Mouse (Mus musculus) c-Kit-negative CD71-positive TER-119-positive erythroid progenitor cells, embryonic 14.5 days (primary cell): ENCODE data around the gene Reck.

Experiments used
- DNase-seq: peaks from one replicate; pipeline ENCODE4 v3.0.0-alpha.2; 2013; ENCODE audit warnings: low read depth, low spot score

The Reck gene

GRCm38 (mm10) chr4:43903690-43904089 lies 28.4 kb downstream of the Reck start:
- no peak for DNase-seq

DNA sequence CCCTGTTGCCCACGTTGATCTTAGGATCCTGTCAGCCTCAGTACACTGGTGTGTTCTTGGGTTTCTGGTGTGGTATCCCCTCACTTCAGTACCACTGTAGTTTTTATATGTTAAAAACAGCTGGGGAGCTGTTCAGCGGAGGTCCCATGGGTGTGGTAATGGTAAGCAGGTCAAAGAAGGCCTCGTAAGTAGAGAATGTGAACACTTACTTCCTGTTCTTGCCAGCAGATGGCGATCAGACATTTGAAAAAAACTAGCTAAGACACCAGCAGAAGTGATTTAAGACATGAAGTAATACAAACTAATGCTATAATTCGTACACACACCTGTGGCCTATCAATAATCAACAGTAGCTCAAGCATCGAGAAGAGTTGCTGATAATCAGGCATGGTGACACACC lies 31.1 kb downstream of the Reck start:
- peak; percentile 16 for DNase-seq

DNA sequence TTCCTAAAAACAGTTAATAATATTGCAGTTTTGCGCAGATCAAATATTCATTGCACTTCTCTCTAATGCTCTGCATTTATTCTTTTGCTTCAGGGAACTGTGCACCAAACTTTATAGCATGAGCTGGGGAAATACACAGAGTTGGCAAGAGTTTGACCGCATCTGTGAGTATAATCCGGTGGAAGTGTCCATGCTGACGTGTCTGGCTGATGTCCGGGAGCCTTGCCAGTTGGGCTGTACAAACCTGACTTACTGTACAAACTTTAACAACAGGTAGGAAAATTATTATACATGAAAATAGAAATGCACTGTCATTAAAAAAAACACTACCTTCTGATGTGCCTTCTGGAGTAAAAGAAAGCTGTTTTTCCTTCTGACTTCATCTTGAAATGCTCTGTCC lies 42.9 kb downstream of the Reck start:
- DNase-seq = no peak

GRCm38 (mm10) chr4:43920602-43921001 lies 45.3 kb downstream of the Reck start:
- no peak for DNase-seq

GRCm38 (mm10) chr4:43925125-43925524 lies 49.8 kb downstream of the Reck start:
- no peak for DNase-seq

DNA sequence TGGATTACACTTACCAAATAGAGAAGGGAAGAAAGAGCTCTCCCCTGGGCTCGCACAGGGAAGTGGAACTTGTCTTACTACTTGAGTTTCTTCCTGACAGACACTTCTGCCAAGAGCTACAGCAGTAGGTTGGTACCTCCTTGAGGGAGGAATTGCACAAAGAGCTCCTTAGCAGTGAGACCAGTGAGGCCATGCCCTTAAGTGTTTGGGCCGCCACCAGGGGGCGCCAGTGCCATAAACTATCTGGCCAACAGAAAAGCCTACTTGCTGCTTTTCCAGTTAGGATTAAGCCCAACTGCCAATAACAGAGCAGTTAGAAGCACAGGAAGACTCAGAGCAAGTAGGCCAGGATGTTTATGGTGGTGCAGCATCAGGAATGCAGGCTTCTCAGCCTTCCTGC lies 50.4 kb downstream of the Reck start:
- peak; percentile 65 for DNase-seq

DNA sequence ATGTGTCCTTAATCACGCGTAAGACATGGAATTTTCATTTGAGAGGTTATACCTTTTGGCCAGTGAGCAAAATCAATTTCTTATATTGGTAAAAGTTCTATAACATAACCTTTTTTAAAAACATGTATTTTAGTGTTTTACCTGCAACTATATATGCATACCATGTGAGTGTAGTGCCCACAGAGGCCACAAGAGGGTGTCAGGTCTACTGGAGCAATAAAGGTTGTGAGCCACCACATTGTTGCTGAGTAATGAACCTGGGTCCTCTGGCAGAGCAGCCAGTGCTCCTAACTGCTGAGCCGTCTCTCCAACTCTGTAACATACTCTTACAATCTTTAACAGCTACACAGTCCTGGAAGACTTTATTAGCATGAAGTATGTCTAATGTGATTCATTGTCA lies 52.5 kb downstream of the Reck start:
- DNase-seq = peak; percentile 13

GRCm38 (mm10) chr4:43931877-43932276 lies 56.5 kb downstream of the Reck start:
- DNase-seq = no peak

DNA sequence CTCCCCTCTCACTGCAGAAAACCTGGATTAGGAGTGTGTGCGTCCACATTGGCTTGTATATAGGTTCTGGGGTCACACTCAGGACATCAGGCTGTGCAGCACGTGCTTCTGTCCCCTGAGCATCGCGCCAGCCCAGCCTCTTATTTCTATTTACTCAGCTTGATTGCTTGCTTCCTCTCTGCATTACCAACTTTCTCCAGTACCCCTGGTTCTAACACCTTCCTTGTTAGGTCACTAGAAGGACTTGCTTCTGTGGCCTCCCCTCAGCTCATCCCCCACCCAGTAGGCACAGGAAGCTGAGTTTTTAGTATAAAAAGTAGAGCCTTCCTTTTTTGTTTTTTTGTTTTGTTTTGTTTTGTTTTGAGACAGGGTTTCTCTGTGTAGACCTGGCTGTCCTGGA lies 60.9 kb downstream of the Reck start:
- no peak for DNase-seq

DNA sequence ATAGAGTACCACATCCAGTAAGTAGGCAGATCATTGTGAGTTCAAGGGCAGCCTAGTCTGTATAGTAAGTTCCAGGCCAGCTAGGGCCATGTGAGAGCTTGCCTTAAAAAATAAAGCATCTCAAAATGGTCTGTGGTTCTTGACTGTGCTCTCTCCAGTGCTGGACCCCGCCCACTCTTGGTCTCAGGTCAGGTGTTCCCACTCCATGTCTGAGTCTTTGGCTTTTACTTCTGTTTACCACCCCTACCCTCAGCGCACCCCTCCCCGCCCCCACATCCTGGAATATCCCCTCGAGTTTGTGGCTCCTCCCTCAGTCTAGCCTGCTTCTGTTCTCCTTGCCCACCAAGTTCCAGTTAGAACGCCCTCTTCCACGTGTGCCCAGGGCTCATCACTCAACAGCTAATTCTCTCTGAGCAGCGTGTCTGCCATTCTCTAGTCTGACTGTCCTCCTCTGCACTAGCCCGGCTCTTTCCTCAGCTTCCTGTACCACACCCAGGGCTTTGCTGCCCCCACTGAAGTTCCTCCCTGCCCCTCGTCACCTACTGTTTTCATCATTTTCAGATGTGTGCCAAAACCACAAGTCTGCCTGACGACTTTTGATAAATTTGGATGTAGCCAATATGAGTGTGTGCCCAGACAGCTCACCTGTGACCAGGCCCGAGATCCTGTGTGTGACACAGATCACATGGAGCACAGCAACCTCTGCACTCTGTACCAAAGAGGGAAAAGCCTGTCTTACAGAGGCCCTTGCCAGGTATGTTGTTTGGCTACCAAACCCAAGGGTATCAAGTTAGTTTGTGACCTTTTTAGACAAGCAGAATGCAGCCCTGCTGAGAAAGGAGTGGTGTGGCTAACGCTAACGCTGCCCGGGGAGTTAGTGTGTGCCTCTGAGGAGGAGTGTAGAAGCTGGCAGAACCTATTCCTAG lies 61.7 kb downstream of the Reck start:
- no peak for DNase-seq

DNA sequence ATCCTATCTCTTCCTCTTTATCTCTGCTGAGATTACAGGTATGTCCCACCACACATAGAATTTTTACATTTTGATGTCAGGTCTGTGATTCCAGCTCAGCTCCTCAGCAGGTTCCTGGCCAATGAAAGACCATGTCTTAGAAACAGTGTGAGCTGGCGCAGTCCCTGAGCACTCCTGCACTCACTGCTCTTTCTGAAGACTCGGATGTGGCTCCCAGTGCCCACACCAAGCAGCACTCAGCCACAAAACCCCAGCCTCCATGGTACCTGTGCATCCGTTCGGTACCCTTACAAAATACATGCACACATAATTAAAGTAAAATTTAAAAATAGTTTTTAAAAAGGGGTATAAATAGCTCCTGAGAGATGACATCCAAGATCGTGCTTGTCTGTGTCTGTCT lies 66.0 kb downstream of the Reck start:
- DNase-seq = no peak

DNA sequence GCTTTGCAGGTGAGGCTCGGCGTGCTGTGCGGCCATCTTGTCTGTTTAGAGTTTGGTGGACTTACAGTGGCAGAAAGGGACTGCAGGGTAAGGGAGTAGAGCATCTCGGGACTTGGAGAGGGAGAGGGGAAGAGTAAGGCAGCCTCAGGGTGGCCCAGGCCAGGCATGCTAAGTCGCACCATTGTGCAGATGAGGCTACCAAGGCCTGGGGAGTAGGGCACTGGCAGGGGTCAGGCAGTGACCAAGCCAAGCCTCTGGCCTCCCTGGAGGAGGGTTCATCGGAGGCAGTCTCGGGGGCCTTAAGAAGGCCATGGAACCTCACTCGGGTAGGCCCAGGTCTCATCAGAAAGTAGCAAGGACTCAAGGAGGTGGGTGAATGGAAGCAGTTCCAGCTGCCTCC lies 67.1 kb downstream of the Reck start:
- DNase-seq = no peak

DNA sequence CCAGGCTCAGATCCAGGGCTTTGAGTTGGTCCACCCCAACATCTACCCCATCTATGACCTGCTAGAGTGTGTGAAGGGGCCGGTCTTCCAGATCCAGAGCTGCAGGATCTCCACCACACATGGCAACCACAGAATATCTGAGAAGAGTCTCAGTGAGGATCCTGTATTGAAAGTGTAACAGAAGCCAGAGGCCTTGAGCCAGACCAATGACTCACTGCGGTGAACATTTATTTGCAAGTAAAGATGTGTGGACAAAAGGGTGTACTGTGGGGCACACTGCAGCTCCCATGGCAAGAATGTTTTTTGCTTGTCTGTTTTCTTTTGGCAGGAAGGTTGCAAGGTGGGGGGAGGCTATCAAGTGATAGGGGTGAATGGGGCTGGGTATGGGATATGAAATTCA lies 72.2 kb downstream of the Reck start:
- no peak for DNase-seq

- peak; percentile 48 for DNase-seq
These were observed 82.0 kb downstream of the Reck start, which contains the start of gene Glipr2 for GRCm38 (mm10) chr4:43957292-43957845. TSS of gene Glipr2 (plus strand) at chr4:43957401.

DNA sequence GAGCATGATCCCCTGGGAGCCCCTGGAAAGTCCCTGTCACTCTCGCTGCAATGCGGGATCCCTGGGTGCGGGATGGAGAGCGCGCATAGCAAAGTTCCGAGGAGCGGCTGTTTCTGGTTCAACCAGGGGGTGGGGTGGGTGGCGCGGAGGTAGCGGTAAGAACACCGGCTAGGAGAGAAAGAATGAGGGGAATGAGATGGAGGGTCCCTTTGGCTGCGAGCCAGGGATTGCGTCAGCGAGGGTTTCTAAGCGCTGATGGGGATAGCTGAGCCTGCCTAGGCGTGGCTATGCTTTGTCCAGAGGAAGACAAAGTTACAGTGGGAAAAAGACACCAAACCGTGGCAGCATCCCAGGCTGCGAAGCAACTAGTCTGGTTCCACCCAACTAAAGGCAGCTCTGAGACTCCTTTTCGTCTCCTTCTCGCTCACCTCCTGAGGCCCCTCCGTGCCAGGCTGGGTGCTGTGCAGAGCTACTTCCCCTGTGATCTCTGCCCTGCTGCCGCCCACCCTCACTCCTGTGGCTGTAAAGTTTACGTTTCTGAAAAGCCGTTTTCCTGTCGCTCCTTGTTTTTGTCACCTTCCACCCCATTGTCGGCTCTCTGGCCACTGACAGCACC lies 82.6 kb downstream of the Reck start:
- no peak for DNase-seq

- DNase-seq = no peak
These were observed 84.3 kb downstream of the Reck start for GRCm38 (mm10) chr4:43959523-43960179.

- DNase-seq = peak; percentile 37
These were observed 84.9 kb downstream of the Reck start for GRCm38 (mm10) chr4:43960207-43960606.

- peak; percentile 70 for DNase-seq
These were observed 89.0 kb downstream of the Reck start for GRCm38 (mm10) chr4:43964326-43964833.

DNA sequence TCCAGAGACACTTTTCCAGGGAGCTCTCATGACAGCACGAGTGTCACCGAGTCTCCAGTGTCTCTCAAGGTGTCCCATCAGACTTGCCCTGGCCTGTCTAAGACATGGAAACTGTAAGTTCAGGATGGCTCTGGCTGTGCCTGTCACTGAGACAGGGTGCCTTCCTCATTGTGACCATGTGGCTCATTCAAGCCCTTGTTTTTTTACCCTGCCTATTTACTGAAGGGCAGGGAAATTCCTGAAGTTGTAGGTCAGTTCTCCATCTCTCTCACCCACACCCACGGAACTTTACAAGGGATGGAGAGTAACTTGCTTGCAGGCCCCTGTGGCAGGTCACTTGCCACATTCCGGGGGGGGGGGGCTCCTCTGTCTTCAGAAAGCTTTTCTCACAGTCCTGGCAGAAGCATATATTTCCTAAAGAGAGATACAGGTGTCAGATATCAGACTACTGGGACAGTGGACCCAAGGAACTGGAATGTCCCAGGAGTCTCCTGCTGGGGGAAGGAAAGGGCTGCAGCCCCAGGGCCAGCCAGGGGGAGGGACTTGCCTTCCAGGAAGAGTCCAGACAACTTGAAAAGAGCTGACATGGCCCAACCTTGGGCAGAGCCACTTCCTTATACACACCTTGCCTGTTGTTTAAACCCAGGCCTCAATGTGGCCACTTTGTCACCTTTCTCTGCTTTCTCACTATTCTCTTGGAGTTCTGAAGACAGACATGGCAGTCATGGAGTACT lies 89.8 kb downstream of the Reck start:
- peak; percentile 20 for DNase-seq

DNA sequence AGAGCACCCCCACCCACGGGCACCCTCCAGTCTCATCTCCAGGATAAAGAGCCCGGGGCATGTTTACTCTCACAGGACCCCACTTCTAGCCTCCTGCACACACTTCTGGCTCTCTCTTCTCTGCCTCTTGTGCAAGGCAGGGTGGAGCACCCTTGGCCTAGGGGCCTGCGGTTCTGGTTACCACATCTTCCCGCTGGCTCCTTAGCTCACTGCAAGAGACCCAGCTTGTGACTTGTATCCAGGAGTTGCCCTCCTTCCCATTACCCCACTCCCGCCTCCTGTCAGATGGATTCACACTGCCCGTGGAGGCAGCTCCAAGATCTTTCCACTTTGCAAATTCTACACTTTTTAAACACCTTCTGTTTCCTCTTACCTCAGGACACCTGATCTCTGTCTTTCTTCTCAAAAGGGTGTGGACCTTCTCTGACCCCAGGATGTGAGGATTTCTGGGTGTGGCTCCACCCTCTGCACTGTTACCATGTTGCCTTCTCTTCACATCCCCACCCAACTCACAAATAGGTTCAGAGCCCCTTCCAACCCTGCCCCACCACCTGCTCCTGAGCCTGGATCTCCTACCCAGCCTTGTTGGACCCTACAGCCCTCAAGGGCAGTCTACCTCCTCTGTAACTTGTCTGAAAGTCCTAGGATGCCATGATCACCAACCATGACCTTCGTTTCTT lies 90.7 kb downstream of the Reck start:
- DNase-seq = no peak

- DNase-seq = no peak
These were observed 93.3 kb downstream of the Reck start for GRCm38 (mm10) chr4:43968650-43969049.
